In genomic region chr5:74283545-74283944, GRCm38 (mm10) we compare ENCODE assay signal across 9 mouse cellular contexts.
A peak's percentile ranks its signal among the peaks of the same experiment; 100 is the strongest.
DNase-seq lines count a peak whose midpoint lies in the region; ATAC-seq lines count a peak whose summit lies in the region.
"Had no signal": no experiment of that assay in that cellular context is flagged by ENCODE, and none has a peak within 500 bp of the region (broad histone marks: within the 10 kb centered on the region; RNA-seq: fewer than 3 reads in every experiment).

No protein-coding gene starts in this region.

- no peaks in the 10 kb centered on the region for H3K36me3 ChIP-seq in intestine, embryonic 14.5 days (ENCODE audit: control insufficient read depth, insufficient read depth, low read length)
- no peaks in the 10 kb centered on the region for H3K36me3 ChIP-seq in intestine, embryonic 16.5 days (ENCODE audit: control insufficient read depth, insufficient read depth, low read length)
- no peaks in the 10 kb centered on the region for H3K36me3 ChIP-seq in embryonic facial prominence, embryonic 13.5 days

- no peaks in the 10 kb centered on the region for H3K4me1 ChIP-seq in intestine, embryonic 14.5 days (replicated peaks; ENCODE audit: control insufficient read depth, insufficient read depth, low read length)
- no peaks in the 10 kb centered on the region for H3K4me1 ChIP-seq in intestine, embryonic 16.5 days (ENCODE audit: control insufficient read depth, insufficient read depth, low read length)
- H3K4me1 ChIP-seq in embryonic facial prominence, embryonic 13.5 days = peaks cover 76% of the 10 kb centered on the region

- H3K9ac ChIP-seq in intestine, embryonic 14.5 days (ENCODE audit: low read length) = no peak overlapping the region
- no peak overlapping the region for H3K9ac ChIP-seq in intestine, embryonic 16.5 days (ENCODE audit: low read depth, low read length)
- H3K9ac ChIP-seq in embryonic facial prominence, embryonic 13.5 days = no peak overlapping the region

- H3K4me3 ChIP-seq in intestine, embryonic 14.5 days (ENCODE audit: low read depth, low read length) = no peak overlapping the region
- no peak overlapping the region for H3K4me3 ChIP-seq in intestine, embryonic 16.5 days (ENCODE audit: low read length)
- H3K4me3 ChIP-seq in embryonic facial prominence, embryonic 13.5 days = no peak overlapping the region
- H3K4me3 ChIP-seq: megakaryocyte, embryonic 14.5 days had no signal

- DNase-seq in CD4-positive, CD25-positive, alpha-beta regulatory T cell, adult 2 months (ENCODE audit: low read depth, low spot score) = peak; percentile 39
- no peak for DNase-seq in intestine, embryonic 14.5 days (ENCODE audit: low spot score)
- DNase-seq in 3T3-L1 (ENCODE audit: low read depth, low spot score) = peak; percentile 74
- peak; percentile 55 for DNase-seq in lung, postnatal 14 days
- DNase-seq in urinary bladder, postnatal 36 days (ENCODE audit: low spot score in 2 of 2) = no peak

- ATAC-seq in CD4-positive, CD25-positive, alpha-beta regulatory T cell, adult 4 months = no peak
- ATAC-seq in intestine, embryonic 14.5 days (replicated peaks; ENCODE audit: low FRiP score, low TSS enrichment, low read depth) = 0 out of 2 replicates have a peak, but pooled peaks have one; percentile 58
- no peak for ATAC-seq in intestine, embryonic 16.5 days
- peak; percentile 56; the same call in 1 of the 2 replicates for ATAC-seq in embryonic facial prominence, embryonic 13.5 days (ENCODE audit: insufficient number of reproducible peaks, insufficient read depth, low FRiP score, low TSS enrichment, low read depth)

- 32% methylated on average over 8 of the region's 8 CpGs for WGBS in intestine, embryonic 14.5 days
- 40% methylated on average over 8 of the region's 8 CpGs for WGBS in intestine, embryonic 16.5 days
- 45% methylated on average over 8 of the region's 8 CpGs for WGBS in embryonic facial prominence, embryonic 13.5 days

- no peak overlapping the region for H3K4me2 ChIP-seq in intestine, embryonic 14.5 days (ENCODE audit: low read length)
- no peak overlapping the region for H3K4me2 ChIP-seq in intestine, embryonic 16.5 days (ENCODE audit: low read depth, low read length)
- no peak overlapping the region for H3K4me2 ChIP-seq in embryonic facial prominence, embryonic 13.5 days

- H3K9me3 ChIP-seq in intestine, embryonic 14.5 days (ENCODE audit: control insufficient read depth, low read length) = no peaks in the 10 kb centered on the region
- no peaks in the 10 kb centered on the region for H3K9me3 ChIP-seq in intestine, embryonic 16.5 days (ENCODE audit: control insufficient read depth, low read length)
- no peaks in the 10 kb centered on the region for H3K9me3 ChIP-seq in embryonic facial prominence, embryonic 13.5 days
- H3K9me3 ChIP-seq: megakaryocyte, embryonic 14.5 days had no signal

- H3K27ac ChIP-seq in intestine, embryonic 14.5 days (ENCODE audit: low read depth) = no peak overlapping the region
- no peak overlapping the region for H3K27ac ChIP-seq in intestine, embryonic 16.5 days (ENCODE audit: low read length)
- H3K27ac ChIP-seq in embryonic facial prominence, embryonic 13.5 days = no peak overlapping the region

- no peaks in the 10 kb centered on the region for H3K27me3 ChIP-seq in intestine, embryonic 14.5 days (replicated peaks; ENCODE audit: control insufficient read depth, insufficient read depth, low read length)
- no peaks in the 10 kb centered on the region for H3K27me3 ChIP-seq in intestine, embryonic 16.5 days (replicated peaks; ENCODE audit: control insufficient read depth, insufficient read depth, low read length)
- H3K27me3 ChIP-seq in embryonic facial prominence, embryonic 13.5 days = 0 out of 2 replicates have a peak, but pooled peaks cover 5% of the 10 kb centered on the region

Comparison
In these comparisons a context has a peak if more than half of its experiments do, and no peak if none do; other contexts are left out.
1. ATAC-seq: peak in intestine, embryonic 14.5 days (single experiment) and embryonic facial prominence, embryonic 13.5 days (single experiment); none in CD4-positive, CD25-positive, alpha-beta regulatory T cell, adult 4 months (single experiment) and intestine, embryonic 16.5 days (single experiment).
2. DNase-seq: peak in CD4-positive, CD25-positive, alpha-beta regulatory T cell, adult 2 months (single experiment), 3T3-L1 (single experiment) and lung, postnatal 14 days (single experiment); none in intestine, embryonic 14.5 days (single experiment) and urinary bladder, postnatal 36 days (0 of 2).